Mouse (Mus musculus) neural tube, embryonic 12.5 days (tissue): ENCODE measurements around the gene Ccdc141. TPM values are rescaled to one million over a fixed set of nuclear protein-coding genes. Genes with fewer than 3 reads are reported as not detected.

Source experiments
- ATAC-seq: fragments of 200-750 bp; cut with Nextera tagmentation; 2 replicates; pipeline ENCODE4 v1.8.0; 2017; ENCODE audit warnings: low read depth, mild to moderate bottlenecking, moderate TSS enrichment, moderate library complexity; ENCODE audit not compliant: low FRiP score
- H3K27ac ChIP-seq: fragments of 300-500 bp; sonication (generic); 2 replicates; pipeline ENCODE4 v1.5.1; 2016
- H3K27me3 ChIP-seq: fragments of 300-500 bp; sonication (generic); replicated peaks from 2 replicates; pipeline ENCODE4 v1.6.1; 2016; ENCODE audit warnings: mild to moderate bottlenecking
- H3K36me3 ChIP-seq: fragments of 300-500 bp; sonication (generic); 2 replicates; pipeline ENCODE4 v1.6.1; 2016; ENCODE audit warnings: mild to moderate bottlenecking
- H3K4me1 ChIP-seq: fragments of 300-500 bp; sonication (generic); 2 replicates; pipeline ENCODE4 v1.6.1; 2016
- H3K4me2 ChIP-seq: fragments of 300-500 bp; sonication (generic); replicated peaks from 2 replicates; pipeline ENCODE4 v1.6.1; 2016; ENCODE audit warnings: mild to moderate bottlenecking
- H3K4me3 ChIP-seq: fragments of 300-500 bp; sonication (generic); 2 replicates; pipeline ENCODE4 v1.5.1; 2016
- H3K9ac ChIP-seq: fragments of 300-500 bp; sonication (generic); 2 replicates; pipeline ENCODE4 v1.6.1; 2016; ENCODE audit warnings: mild to moderate bottlenecking
- H3K9me3 ChIP-seq: fragments of 300-500 bp; sonication (generic); 2 replicates; pipeline ENCODE4 v1.6.1; 2016; ENCODE audit warnings: mild to moderate bottlenecking
- WGBS: fragments of 180-500 bp; shearing (Covaris S2); methylation state at CpG from one replicate; pipeline ENCODE4 v1.1.7; 2016; 5-methylcytosine and 5-hydroxymethylcytosine counted together
- polyA plus RNA-seq: library from polyadenylated mRNA; unstranded; fragments of >200 nt; fragmentation: Nextera tagmentation; extraction: Ambion mirVana; gene quantifications from 2 replicates; pipeline ENCODE4 v1.2.1, GENCODE M21; 2016

Ccdc141 gene
- polyA plus RNA-seq, 1 experiment from 2014 or later = 8.4 TPM

DNA sequence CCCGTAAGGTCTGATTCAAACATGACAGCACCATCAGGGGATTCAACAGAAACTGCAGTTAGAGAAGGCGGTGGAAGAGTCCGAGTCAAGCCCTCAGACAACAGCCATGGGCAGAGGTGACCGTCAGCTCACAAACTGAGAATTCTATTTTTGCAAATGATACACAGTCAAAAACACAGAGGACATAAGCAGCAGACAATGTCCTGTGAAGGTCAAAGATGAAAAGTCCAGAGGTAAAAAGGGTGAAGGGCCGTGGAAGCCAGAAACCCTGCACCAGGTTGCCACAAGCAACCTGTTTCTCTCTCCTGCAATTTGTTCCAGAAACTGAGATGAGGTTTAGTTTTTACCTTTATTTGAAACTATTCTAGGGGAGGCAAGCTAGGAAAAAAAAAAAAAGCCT, 57.4 kb downstream of the Ccdc141 start:
- no peak overlapping the region for H3K4me2 ChIP-seq
- no peak overlapping the region for H3K4me3 ChIP-seq
- no peaks in the 10 kb centered on the region for H3K27me3 ChIP-seq
- H3K27ac ChIP-seq = no peak overlapping the region
- no peaks in the 10 kb centered on the region for H3K36me3 ChIP-seq
- WGBS = 88% methylated on average over 5 of the region's 5 CpGs
- no peak for ATAC-seq
- H3K9me3 ChIP-seq = no peaks in the 10 kb centered on the region
- no peaks in the 10 kb centered on the region for H3K4me1 ChIP-seq
- no peak overlapping the region for H3K9ac ChIP-seq

DNA sequence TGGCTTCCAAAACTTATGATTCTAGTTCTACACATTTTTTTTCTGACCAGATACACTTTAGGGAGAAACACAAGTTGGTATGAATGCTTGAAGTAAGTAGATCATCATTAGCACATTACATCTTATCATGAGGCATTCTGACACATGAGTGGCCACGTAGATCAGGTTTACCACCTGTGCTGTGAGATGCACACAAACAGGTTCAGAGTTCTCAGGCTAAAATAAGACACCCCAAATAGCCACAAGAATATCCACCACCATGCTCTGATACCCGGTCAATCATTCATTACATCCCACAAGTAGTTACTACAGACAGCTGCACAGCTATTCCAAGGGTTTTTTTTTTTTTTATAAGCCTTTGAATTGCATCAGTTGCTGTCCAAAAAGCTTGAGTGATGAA, 59.3 kb downstream of the Ccdc141 start:
- H3K4me1 ChIP-seq = no peaks in the 10 kb centered on the region
- H3K27ac ChIP-seq = no peak overlapping the region
- no peaks in the 10 kb centered on the region for H3K36me3 ChIP-seq
- no peak overlapping the region for H3K9ac ChIP-seq
- no peaks in the 10 kb centered on the region for H3K27me3 ChIP-seq
- no peak for ATAC-seq
- WGBS = 86% methylated on average over 2 of the region's 2 CpGs
- H3K4me2 ChIP-seq = no peak overlapping the region
- H3K4me3 ChIP-seq = no peak overlapping the region
- H3K9me3 ChIP-seq = no peaks in the 10 kb centered on the region

DNA sequence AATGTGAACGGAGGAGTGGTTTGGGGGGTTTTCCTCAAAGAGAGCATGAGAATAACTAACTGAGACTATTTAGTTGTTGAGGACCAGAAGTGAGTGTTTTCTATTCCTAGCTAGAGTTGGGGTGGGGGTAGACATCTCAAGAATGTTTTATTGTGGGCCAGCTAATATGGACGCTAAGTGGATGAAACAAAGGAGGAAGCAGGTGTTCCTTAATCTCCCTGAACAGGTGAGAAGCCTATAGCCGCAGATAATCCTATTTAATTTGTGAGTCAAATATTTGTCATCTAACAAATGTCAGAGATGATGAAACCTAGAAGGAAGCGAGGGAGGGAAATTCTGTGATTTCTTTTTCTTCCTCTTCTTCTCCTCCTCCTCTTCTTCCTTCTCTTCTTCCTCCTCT, 60.1 kb downstream of the Ccdc141 start:
- ATAC-seq = no peak
- no peak overlapping the region for H3K27ac ChIP-seq
- no peaks in the 10 kb centered on the region for H3K9me3 ChIP-seq
- no peak overlapping the region for H3K9ac ChIP-seq
- no peaks in the 10 kb centered on the region for H3K27me3 ChIP-seq
- H3K4me3 ChIP-seq = no peak overlapping the region
- 88% methylated on average over 4 of the region's 4 CpGs for WGBS
- H3K36me3 ChIP-seq = no peaks in the 10 kb centered on the region
- H3K4me1 ChIP-seq = no peaks in the 10 kb centered on the region
- no peak overlapping the region for H3K4me2 ChIP-seq

DNA sequence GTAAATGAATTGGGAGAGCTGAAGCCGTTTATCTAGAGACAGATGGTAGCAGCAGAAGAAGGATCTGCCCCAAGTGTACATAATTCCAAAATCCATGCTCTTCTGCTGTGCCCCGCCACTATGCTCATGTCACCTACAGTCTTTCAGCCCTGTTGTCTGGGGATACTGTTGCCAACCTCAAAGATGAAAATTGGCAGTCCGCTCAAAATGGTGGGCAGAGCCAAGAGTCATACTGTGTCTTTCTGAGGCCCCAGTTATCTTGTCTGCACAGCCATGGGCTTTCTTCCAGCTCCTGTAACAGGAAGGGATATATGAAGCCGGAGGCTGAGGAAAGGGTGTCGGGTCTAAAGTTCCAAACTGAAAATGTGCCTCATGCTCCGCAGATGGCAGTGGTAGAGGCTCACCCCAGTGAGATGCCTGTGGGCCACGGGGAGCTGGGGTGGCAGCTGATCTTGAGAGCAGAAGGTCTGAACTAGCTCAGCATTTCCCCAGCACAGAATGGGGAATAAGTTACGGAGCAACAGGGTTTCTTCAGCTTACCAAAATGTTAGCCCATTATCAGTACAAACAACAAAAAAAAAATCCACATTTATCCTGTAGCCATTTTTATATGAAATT, 60.8 kb downstream of the Ccdc141 start:
- Histone ChIP-seq H3K4me3 (no peak overlapping the region), H3K4me1 (no peaks in the 10 kb centered on the region), H3K9ac (no peak overlapping the region), H3K27ac (no peak overlapping the region), H3K9me3 (no peaks in the 10 kb centered on the region), H3K36me3 (no peaks in the 10 kb centered on the region), H3K4me2 (no peak overlapping the region), H3K27me3 (no peaks in the 10 kb centered on the region)
- ATAC-seq = no peak
- WGBS = 89% methylated on average over 8 of the region's 8 CpGs

DNA sequence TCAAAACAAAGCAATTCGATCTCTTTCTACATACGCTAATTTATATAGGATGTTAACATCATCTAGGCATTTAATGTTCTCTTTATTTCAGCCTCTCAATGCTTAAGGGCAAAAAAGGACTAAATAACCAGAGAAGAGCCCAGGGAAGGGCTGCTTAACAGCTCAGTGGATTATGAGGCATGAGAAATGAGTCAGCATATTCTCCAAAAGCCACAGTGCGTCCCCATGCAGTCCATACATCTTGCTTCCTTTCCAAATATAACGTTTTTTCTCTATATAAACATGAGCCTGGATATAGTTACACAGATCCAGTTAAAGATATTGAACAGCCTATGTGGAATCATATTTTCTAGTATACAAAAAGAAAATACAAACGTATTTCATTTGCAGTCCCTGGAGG, 61.9 kb downstream of the Ccdc141 start:
- H3K4me1 ChIP-seq = no peaks in the 10 kb centered on the region
- H3K4me3 ChIP-seq = no peak overlapping the region
- H3K4me2 ChIP-seq = no peak overlapping the region
- no peak overlapping the region for H3K9ac ChIP-seq
- H3K27ac ChIP-seq = no peak overlapping the region
- H3K9me3 ChIP-seq = no peaks in the 10 kb centered on the region
- 82% methylated on average over 5 of the region's 5 CpGs for WGBS
- no peaks in the 10 kb centered on the region for H3K27me3 ChIP-seq
- ATAC-seq = no peak
- H3K36me3 ChIP-seq = no peaks in the 10 kb centered on the region

DNA sequence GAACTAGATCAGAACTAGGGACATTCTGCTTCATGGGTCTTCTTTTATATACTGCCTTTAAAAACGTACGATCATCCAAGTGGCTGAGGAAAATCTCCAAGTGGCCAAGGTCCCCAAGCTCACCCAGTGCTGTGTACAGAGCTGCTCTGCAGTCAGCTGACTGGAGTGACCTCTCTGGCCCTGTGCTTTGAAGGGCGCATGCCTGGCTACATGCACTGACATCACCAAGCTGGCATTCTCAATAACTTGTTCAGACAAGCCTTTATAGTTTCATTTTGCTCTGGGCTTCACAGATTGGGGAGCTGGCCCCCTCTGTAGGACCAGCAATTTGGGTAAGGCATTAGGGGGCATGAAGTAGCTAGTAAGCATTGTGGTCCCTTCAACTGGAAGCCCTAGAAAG, 64.3 kb downstream of the Ccdc141 start:
- ATAC-seq = no peak
- Histone ChIP-seq H3K4me2 (no peak overlapping the region), H3K36me3 (no peaks in the 10 kb centered on the region), H3K9me3 (no peaks in the 10 kb centered on the region), H3K27ac (no peak overlapping the region), H3K4me1 (no peaks in the 10 kb centered on the region), H3K27me3 (no peaks in the 10 kb centered on the region), H3K9ac (no peak overlapping the region), H3K4me3 (no peak overlapping the region)
- 91% methylated on average over 3 of the region's 3 CpGs for WGBS

DNA sequence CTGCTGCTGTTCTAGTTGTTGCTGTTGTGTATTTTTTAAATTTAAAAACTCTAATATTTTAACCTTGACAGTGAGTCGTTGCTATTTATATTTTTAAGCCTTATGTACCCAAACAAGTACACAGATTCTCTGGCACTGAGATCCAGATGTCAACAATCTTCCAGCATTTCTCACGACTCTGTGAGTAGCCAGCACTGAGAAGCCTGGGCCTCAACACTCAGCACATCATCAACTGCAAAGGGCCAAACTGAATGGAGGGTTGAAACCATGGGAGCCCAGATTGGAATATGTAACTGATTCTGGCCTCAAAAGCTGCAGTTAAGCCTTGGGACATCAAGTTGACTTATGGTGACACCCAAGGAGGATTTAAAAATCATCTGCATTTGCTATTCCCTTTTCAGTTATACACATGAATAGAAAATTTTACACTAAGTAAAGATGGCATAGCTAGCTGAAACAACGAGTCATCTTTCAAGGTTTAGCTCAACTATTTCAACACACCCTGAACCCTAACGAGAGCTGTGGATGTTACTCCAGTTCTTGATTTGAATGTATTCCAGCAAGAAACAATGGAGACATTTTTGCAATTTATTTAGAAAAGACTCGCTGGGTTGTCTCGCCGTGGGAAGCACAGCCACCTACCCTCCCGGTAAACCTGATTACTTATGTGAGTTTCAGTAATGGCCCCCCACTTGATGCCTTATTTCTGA, 65.3 kb downstream of the Ccdc141 start:
- no peak overlapping the region for H3K9ac ChIP-seq
- H3K27ac ChIP-seq = no peak overlapping the region
- H3K36me3 ChIP-seq = no peaks in the 10 kb centered on the region
- no peaks in the 10 kb centered on the region for H3K27me3 ChIP-seq
- no peaks in the 10 kb centered on the region for H3K4me1 ChIP-seq
- no peak for ATAC-seq
- H3K4me3 ChIP-seq = no peak overlapping the region
- H3K9me3 ChIP-seq = no peaks in the 10 kb centered on the region
- H3K4me2 ChIP-seq = no peak overlapping the region
- 90% methylated on average over 8 of the region's 8 CpGs for WGBS

DNA sequence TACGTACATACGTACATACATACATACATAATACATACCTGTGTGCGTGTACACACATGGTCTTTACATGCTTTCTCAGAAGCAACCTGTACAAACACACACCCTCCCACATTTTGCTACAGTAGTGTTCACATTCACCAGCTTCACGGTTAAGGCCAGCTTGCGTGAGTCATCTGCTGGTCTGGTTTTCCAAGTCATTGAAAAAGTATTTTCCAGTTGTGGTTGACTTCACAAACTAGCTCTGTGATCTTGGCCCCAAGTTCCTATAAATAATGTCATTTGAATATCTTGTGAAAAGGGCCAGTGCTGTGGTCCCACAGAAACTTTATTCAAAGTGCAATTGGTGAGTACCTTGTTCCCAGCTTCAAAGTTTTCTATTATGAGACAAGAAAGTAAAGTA, 67.9 kb downstream of the Ccdc141 start:
- H3K4me3 ChIP-seq = no peak overlapping the region
- no peaks in the 10 kb centered on the region for H3K4me1 ChIP-seq
- H3K9ac ChIP-seq = no peak overlapping the region
- no peak overlapping the region for H3K27ac ChIP-seq
- no peak for ATAC-seq
- no peaks in the 10 kb centered on the region for H3K9me3 ChIP-seq
- H3K4me2 ChIP-seq = no peak overlapping the region
- no peaks in the 10 kb centered on the region for H3K27me3 ChIP-seq
- WGBS = 89% methylated on average over 5 of the region's 5 CpGs
- H3K36me3 ChIP-seq = no peaks in the 10 kb centered on the region

DNA sequence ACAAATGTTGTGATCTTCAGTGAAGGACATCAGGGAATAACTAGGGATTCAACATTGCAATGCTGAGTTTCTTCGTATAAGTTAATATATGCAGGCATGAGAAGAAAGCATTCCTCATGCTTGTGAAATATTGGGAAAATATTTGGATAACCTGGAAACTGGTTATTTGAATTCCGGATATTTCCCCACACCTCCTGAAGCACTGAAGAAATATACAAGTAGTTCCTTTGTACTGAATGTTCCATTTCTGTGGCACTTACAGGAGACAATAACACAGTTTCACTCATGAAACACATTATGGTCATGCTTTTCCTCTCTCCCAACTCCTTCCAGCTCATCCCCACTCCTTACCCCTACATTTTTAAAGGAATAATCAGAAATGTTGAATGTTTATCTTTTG, 70.6 kb downstream of the Ccdc141 start:
- H3K4me2 ChIP-seq = no peak overlapping the region
- H3K9ac ChIP-seq = no peak overlapping the region
- H3K4me3 ChIP-seq = no peak overlapping the region
- no peaks in the 10 kb centered on the region for H3K27me3 ChIP-seq
- H3K9me3 ChIP-seq = no peaks in the 10 kb centered on the region
- H3K36me3 ChIP-seq = no peaks in the 10 kb centered on the region
- H3K4me1 ChIP-seq = no peaks in the 10 kb centered on the region
- no peak for ATAC-seq
- 88% methylated on average over 2 of the region's 2 CpGs for WGBS
- H3K27ac ChIP-seq = no peak overlapping the region

DNA sequence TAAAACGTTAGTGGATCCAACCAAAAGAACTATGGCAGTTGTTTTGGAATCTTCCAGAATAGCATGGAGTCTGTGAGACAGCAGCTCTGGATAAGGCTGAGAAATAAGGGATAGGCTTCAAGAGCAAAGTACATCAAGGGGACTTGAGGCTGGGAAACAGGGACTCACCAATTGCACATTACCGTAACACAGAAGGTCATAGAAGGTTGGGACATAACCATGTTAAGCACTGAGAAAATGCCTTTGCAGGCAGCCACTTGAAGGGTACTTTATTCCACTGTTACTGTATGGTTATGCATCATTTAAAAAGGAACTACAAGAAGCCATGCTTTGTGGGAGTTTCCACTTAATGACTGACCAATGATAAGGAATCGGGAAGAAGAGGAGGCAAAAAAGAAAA, 71.7 kb downstream of the Ccdc141 start:
- no peak for ATAC-seq
- H3K4me3 ChIP-seq = no peak overlapping the region
- no peak overlapping the region for H3K27ac ChIP-seq
- WGBS = 91% methylated on average over 3 of the region's 3 CpGs
- H3K4me2 ChIP-seq = no peak overlapping the region
- no peaks in the 10 kb centered on the region for H3K9me3 ChIP-seq
- H3K9ac ChIP-seq = no peak overlapping the region
- H3K4me1 ChIP-seq = no peaks in the 10 kb centered on the region
- no peaks in the 10 kb centered on the region for H3K27me3 ChIP-seq
- H3K36me3 ChIP-seq = no peaks in the 10 kb centered on the region

DNA sequence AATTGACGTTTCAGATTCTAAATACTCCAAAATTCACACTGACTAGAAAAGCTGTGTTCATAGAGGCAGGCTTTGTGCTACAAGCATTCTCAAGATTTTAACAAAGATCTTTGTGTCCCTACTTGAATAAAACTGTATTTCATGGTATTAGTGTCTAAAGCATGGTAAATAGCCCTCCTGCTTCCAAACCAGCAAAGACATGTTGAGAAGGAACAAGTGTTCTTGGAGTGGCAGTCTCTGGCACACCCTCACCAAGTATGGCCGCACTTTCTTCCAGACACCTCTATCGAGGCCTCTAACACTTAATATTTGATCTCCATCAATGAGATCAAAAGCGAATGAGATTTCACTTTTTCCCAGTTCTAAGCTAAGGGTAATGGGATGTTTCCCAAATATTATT, 78.7 kb downstream of the Ccdc141 start:
- Histone ChIP-seq H3K27me3 (no peaks in the 10 kb centered on the region), H3K4me1 (no peaks in the 10 kb centered on the region), H3K36me3 (no peaks in the 10 kb centered on the region), H3K27ac (no peak overlapping the region), H3K4me3 (no peak overlapping the region), H3K4me2 (no peak overlapping the region), H3K9me3 (no peaks in the 10 kb centered on the region), H3K9ac (no peak overlapping the region)
- ATAC-seq = no peak
- WGBS = 83% methylated on average over 4 of the region's 4 CpGs

DNA sequence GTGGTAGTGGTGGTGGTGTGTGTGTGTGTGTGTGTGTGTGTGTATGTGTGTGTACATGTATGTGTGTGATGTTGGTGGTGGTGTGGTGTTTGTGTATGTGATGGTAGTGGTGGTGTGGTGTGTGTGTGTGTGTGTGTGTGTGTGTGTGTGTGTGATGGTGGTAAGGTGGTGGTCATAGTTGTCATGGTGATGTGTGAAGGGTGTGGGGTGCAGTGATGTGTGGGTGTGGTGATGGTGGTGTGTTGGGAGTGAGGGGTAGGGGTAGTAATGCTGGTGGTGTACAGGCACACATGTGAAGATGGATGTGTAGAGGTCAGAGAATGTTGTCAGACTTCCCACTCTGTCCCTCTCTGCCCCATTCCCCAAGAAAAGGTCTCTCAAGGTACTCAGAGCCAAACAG, 85.1 kb downstream of the Ccdc141 start:
- Histone ChIP-seq H3K27me3 (no peaks in the 10 kb centered on the region), H3K4me3 (no peak overlapping the region), H3K9me3 (no peaks in the 10 kb centered on the region), H3K9ac (no peak overlapping the region), H3K4me1 (no peaks in the 10 kb centered on the region), H3K27ac (no peak overlapping the region), H3K4me2 (no peak overlapping the region), H3K36me3 (no peaks in the 10 kb centered on the region)
- no peak for ATAC-seq

DNA sequence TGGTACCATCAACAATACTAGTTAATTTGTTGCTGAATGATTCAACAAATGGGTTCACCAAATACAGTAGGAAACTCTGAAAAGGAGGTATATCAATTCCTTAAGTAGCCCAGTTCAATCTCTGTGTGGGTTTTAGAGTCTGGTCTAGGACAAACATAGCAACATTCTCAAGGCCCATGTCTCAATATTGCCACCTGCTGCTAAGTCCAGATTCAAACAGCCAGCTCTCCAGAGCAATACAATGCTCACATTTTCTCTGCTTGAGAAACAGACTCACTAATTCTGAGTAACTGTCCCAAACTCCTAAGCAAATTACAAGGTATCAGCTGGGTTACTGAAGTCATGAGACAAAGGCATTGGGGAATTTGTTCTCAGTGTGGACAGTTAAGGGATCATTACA, 85.8 kb downstream of the Ccdc141 start:
- H3K27me3 ChIP-seq = no peaks in the 10 kb centered on the region
- H3K9me3 ChIP-seq = no peaks in the 10 kb centered on the region
- H3K36me3 ChIP-seq = no peaks in the 10 kb centered on the region
- no peak overlapping the region for H3K27ac ChIP-seq
- ATAC-seq = no peak
- H3K9ac ChIP-seq = no peak overlapping the region
- H3K4me2 ChIP-seq = no peak overlapping the region
- H3K4me1 ChIP-seq = no peaks in the 10 kb centered on the region
- no peak overlapping the region for H3K4me3 ChIP-seq
